Mouse (Mus musculus): ENCODE results near the gene Tcf23.

GRCm38 (mm10) chr5:30918691-30919090 is 49.8 kb upstream of the Tcf23 start:
- no peak for TF ChIP-seq CTCF (IDR thresholded peaks at IDR 0.05; ENCODE audit: low read depth)
- TF ChIP-seq EP300 (IDR thresholded peaks at IDR 0.05; ENCODE audit: low read depth), result no peak
